Mouse (Mus musculus): ENCODE results near the gene Elane. TPM values are rescaled to one million over a fixed set of nuclear protein-coding genes. Genes with fewer than 3 reads are reported as not detected.

The Elane gene
- polyA plus RNA-seq, 1 experiment: not detected

- TF ChIP-seq CTCF (IDR thresholded peaks at IDR 0.05; ENCODE audit: insufficient read depth, low read depth, low read length): peak; percentile 99
- no peak for TF ChIP-seq POLR2A (IDR thresholded peaks at IDR 0.05; ENCODE audit: insufficient read depth, low read depth, low read length)
- no peak overlapping the region for H3K27ac ChIP-seq (ENCODE audit: insufficient read depth, low read depth, low read length)
- WGBS: 12% methylated on average over 29 of the region's 29 CpGs
- no peak overlapping the region for H3K4me3 ChIP-seq (ENCODE audit: insufficient read depth, low read depth, low read length)
- peaks cover 49% of the 10 kb centered on the region for H3K4me1 ChIP-seq (ENCODE audit: control insufficient read depth, insufficient read depth, low read length)
Measured at GRCm38 (mm10) chr10:79924998-79925784, 39.1 kb downstream of the Elane start.

GRCm38 (mm10) chr10:79925785-79926490 lies 39.9 kb downstream of the Elane start:
- Histone ChIP-seq H3K4me1 (ENCODE audit: control insufficient read depth, insufficient read depth, low read length) (peaks cover 42% of the 10 kb centered on the region), H3K27ac (ENCODE audit: insufficient read depth, low read depth, low read length) (no peak overlapping the region), H3K4me3 (ENCODE audit: insufficient read depth, low read depth, low read length) (peak overlapping the region; percentile 83)
- TF ChIP-seq POLR2A (IDR thresholded peaks at IDR 0.05; ENCODE audit: insufficient read depth, low read depth, low read length) (no peak), CTCF (IDR thresholded peaks at IDR 0.05; ENCODE audit: insufficient read depth, low read depth, low read length) (no peak)
- 6% methylated on average over 15 of the region's 15 CpGs for WGBS

GRCm38 (mm10) chr10:79926491-79927323 lies 40.7 kb downstream of the Elane start, which contains the start of gene Arid3a:
TSS of gene Arid3a (plus strand) at chr10:79927043.
- peaks cover 34% of the 10 kb centered on the region for H3K4me1 ChIP-seq (ENCODE audit: control insufficient read depth, insufficient read depth, low read length)
- TF ChIP-seq CTCF (IDR thresholded peaks at IDR 0.05; ENCODE audit: insufficient read depth, low read depth, low read length) (0 out of 2 replicates have a peak, but pooled peaks have one; percentile 6), POLR2A (IDR thresholded peaks at IDR 0.05; ENCODE audit: insufficient read depth, low read depth, low read length) (0 out of 2 replicates have a peak, but pooled peaks have one; percentile 21)
- peak within 1 kb of the TSS; percentile 76 for H3K27ac ChIP-seq (ENCODE audit: insufficient read depth, low read depth, low read length)
- H3K4me3 ChIP-seq (ENCODE audit: insufficient read depth, low read depth, low read length): peak within 1 kb of the TSS; percentile 83
- WGBS: under 1% methylated on average over 63 of the region's 63 CpGs

DNA sequence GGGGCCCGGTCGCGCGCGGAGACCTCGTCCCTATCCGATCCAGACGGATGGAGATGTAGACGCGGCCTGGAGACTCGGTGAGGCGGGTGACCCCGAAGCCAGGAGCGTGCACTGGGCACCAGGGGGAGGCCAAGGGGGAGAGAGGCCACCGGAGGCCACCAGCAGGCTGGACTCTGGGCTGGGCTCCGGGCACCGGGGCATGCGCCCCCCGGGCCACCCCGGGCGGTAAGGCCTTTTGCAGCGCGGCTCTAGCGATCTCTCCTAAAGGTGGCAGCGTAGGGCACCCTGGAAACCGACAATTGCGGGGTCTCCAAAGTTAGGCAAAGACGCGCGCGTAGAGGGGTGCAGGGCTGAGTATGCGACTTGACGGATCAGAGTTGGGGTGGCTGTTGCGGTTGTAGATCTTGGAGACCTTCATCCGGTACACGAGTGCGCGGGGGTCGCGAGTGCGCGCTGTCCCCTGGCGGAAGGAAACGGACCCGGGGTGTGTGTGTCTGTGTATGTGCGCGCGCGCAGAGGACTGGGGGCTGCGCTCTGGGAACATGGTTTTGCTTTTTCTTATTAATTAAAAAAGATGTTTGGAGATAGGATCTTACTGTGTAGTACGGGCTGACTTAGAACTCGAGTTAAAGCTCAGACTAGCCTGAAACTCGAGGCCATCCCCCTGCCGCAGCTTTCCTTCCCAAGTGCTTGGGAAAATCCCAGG lies 41.4 kb downstream of the Elane start:
- H3K4me3 ChIP-seq (ENCODE audit: insufficient read depth, low read depth, low read length): peak overlapping the region; percentile 83
- under 1% methylated on average over 54 of the region's 54 CpGs for WGBS
- H3K4me1 ChIP-seq (ENCODE audit: control insufficient read depth, insufficient read depth, low read length): peaks cover 40% of the 10 kb centered on the region
- peak overlapping the region; percentile 41 for H3K27ac ChIP-seq (ENCODE audit: insufficient read depth, low read depth, low read length)
- TF ChIP-seq CTCF (IDR thresholded peaks at IDR 0.05; ENCODE audit: insufficient read depth, low read depth, low read length): no peak
- no peak for TF ChIP-seq POLR2A (IDR thresholded peaks at IDR 0.05; ENCODE audit: insufficient read depth, low read depth, low read length)

GRCm38 (mm10) chr10:79928030-79928694 lies 42.1 kb downstream of the Elane start:
- Histone ChIP-seq H3K4me3 (ENCODE audit: insufficient read depth, low read depth, low read length) (peak overlapping the region; percentile 83), H3K27ac (ENCODE audit: insufficient read depth, low read depth, low read length) (peak overlapping the region; percentile 41; the same call in 1 of the 2 replicates), H3K4me1 (ENCODE audit: control insufficient read depth, insufficient read depth, low read length) (peaks cover 46% of the 10 kb centered on the region)
- TF ChIP-seq CTCF (IDR thresholded peaks at IDR 0.05; ENCODE audit: insufficient read depth, low read depth, low read length) (no peak), POLR2A (IDR thresholded peaks at IDR 0.05; ENCODE audit: insufficient read depth, low read depth, low read length) (no peak)
- WGBS: 1% methylated on average over 28 of the region's 29 CpGs

GRCm38 (mm10) chr10:79928907-79929701 lies 43.1 kb downstream of the Elane start:
- Histone ChIP-seq H3K4me1 (ENCODE audit: control insufficient read depth, insufficient read depth, low read length) (peaks cover 56% of the 10 kb centered on the region), H3K4me3 (ENCODE audit: insufficient read depth, low read depth, low read length) (peak overlapping the region; percentile 83; the same call in 1 of the 2 replicates), H3K27ac (ENCODE audit: insufficient read depth, low read depth, low read length) (no peak overlapping the region)
- 37% methylated on average over 9 of the region's 9 CpGs for WGBS
- TF ChIP-seq CTCF (IDR thresholded peaks at IDR 0.05; ENCODE audit: insufficient read depth, low read depth, low read length): no peak
- TF ChIP-seq POLR2A (IDR thresholded peaks at IDR 0.05; ENCODE audit: insufficient read depth, low read depth, low read length): no peak
